Mouse (Mus musculus): ENCODE data around the gene Hnrnph3. TPM values are rescaled to one million over a fixed set of nuclear protein-coding genes. Genes with fewer than 3 reads are reported as not detected.

The Hnrnph3 gene
- polyA plus RNA-seq, 1 experiment from 2014 or later, result 230 TPM

GRCm38 (mm10) chr10:63053007-63053406 lies 29.0 kb upstream of the Hnrnph3 start:
- no peak for ATAC-seq (ENCODE audit: low FRiP score)
- H3K36me3 ChIP-seq, result no peaks in the 10 kb centered on the region
- H3K9ac ChIP-seq, result no peak overlapping the region
- 63% methylated on average over 6 of the region's 6 CpGs for WGBS
- H3K27ac ChIP-seq, result no peak overlapping the region
- no peaks in the 10 kb centered on the region for H3K9me3 ChIP-seq (replicated peaks)
- H3K27me3 ChIP-seq, result no peaks in the 10 kb centered on the region
- no peak overlapping the region for H3K4me3 ChIP-seq
- H3K4me1 ChIP-seq, result peaks cover 5% of the 10 kb centered on the region; the same call in 1 of the 2 replicates
- no peak overlapping the region for H3K4me2 ChIP-seq (replicated peaks)

- no peak overlapping the region for H3K4me3 ChIP-seq
- no peaks in the 10 kb centered on the region for H3K9me3 ChIP-seq (replicated peaks)
- no peak overlapping the region for H3K9ac ChIP-seq
- no peaks in the 10 kb centered on the region for H3K36me3 ChIP-seq
- ATAC-seq (ENCODE audit: low FRiP score), result no peak
- no peaks in the 10 kb centered on the region for H3K27me3 ChIP-seq
- WGBS, result 77% methylated on average over 6 of the region's 6 CpGs
- H3K27ac ChIP-seq, result no peak overlapping the region
- peaks cover 5% of the 10 kb centered on the region; the same call in 1 of the 2 replicates for H3K4me1 ChIP-seq
- no peak overlapping the region for H3K4me2 ChIP-seq (replicated peaks)
Measured at GRCm38 (mm10) chr10:63052011-63052410, 28.0 kb upstream of the Hnrnph3 start.

GRCm38 (mm10) chr10:63051267-63051666 lies 27.2 kb upstream of the Hnrnph3 start:
- H3K36me3 ChIP-seq, result no peaks in the 10 kb centered on the region
- H3K4me3 ChIP-seq, result no peak overlapping the region
- no peaks in the 10 kb centered on the region for H3K27me3 ChIP-seq
- H3K27ac ChIP-seq, result no peak overlapping the region
- H3K9ac ChIP-seq, result no peak overlapping the region
- WGBS, result 71% methylated on average over 7 of the region's 7 CpGs
- peaks cover 5% of the 10 kb centered on the region; the same call in 1 of the 2 replicates for H3K4me1 ChIP-seq
- no peak for ATAC-seq (ENCODE audit: low FRiP score)
- no peak overlapping the region for H3K4me2 ChIP-seq (replicated peaks)
- H3K9me3 ChIP-seq (replicated peaks), result no peaks in the 10 kb centered on the region

GRCm38 (mm10) chr10:63049106-63049505 lies 25.1 kb upstream of the Hnrnph3 start:
- no peak for ATAC-seq (ENCODE audit: low FRiP score)

GRCm38 (mm10) chr10:63047751-63048150 lies 23.7 kb upstream of the Hnrnph3 start:
- ATAC-seq (ENCODE audit: low FRiP score), result no peak
- WGBS, result 96% methylated on average over 8 of the region's 8 CpGs

More at GRCm38 (mm10) chr10:63049106-63049505, 25.1 kb upstream of the Hnrnph3 start:
- H3K4me1 ChIP-seq, result peaks cover 5% of the 10 kb centered on the region; the same call in 1 of the 2 replicates
- no peak overlapping the region for H3K27ac ChIP-seq
- H3K9ac ChIP-seq, result no peak overlapping the region
- 79% methylated on average over 2 of the region's 2 CpGs for WGBS
- no peaks in the 10 kb centered on the region for H3K27me3 ChIP-seq
- H3K4me3 ChIP-seq, result no peak overlapping the region
- no peaks in the 10 kb centered on the region for H3K9me3 ChIP-seq (replicated peaks)
- H3K36me3 ChIP-seq, result no peaks in the 10 kb centered on the region
- H3K4me2 ChIP-seq (replicated peaks), result no peak overlapping the region

GRCm38 (mm10) chr10:63043154-63043553 lies 19.1 kb upstream of the Hnrnph3 start:
- Histone ChIP-seq H3K4me1 (no peaks in the 10 kb centered on the region), H3K27me3 (no peaks in the 10 kb centered on the region), H3K4me3 (no peak overlapping the region), H3K4me2 (replicated peaks) (no peak overlapping the region), H3K9me3 (replicated peaks) (no peaks in the 10 kb centered on the region), H3K9ac (no peak overlapping the region), H3K27ac (no peak overlapping the region), H3K36me3 (no peaks in the 10 kb centered on the region)
- WGBS, result 69% methylated on average over 3 of the region's 3 CpGs
- ATAC-seq (ENCODE audit: low FRiP score), result no peak

More at GRCm38 (mm10) chr10:63047751-63048150, 23.7 kb upstream of the Hnrnph3 start:
- Histone ChIP-seq H3K27me3 (no peaks in the 10 kb centered on the region), H3K4me1 (no peaks in the 10 kb centered on the region), H3K27ac (no peak overlapping the region), H3K9ac (no peak overlapping the region), H3K36me3 (no peaks in the 10 kb centered on the region), H3K9me3 (replicated peaks) (no peaks in the 10 kb centered on the region), H3K4me2 (replicated peaks) (no peak overlapping the region), H3K4me3 (no peak overlapping the region)

- no peak for ATAC-seq (ENCODE audit: low FRiP score)
- Histone ChIP-seq H3K4me1 (no peaks in the 10 kb centered on the region), H3K9me3 (replicated peaks) (no peaks in the 10 kb centered on the region), H3K9ac (no peak overlapping the region), H3K36me3 (no peaks in the 10 kb centered on the region), H3K4me3 (no peak overlapping the region), H3K4me2 (replicated peaks) (no peak overlapping the region), H3K27ac (no peak overlapping the region), H3K27me3 (no peaks in the 10 kb centered on the region)
- WGBS, result 84% methylated on average over 5 of the region's 5 CpGs
Measured at GRCm38 (mm10) chr10:63039867-63040628, 16.0 kb upstream of the Hnrnph3 start.

GRCm38 (mm10) chr10:63038571-63039320 lies 14.7 kb upstream of the Hnrnph3 start:
- no peak for ATAC-seq (ENCODE audit: low FRiP score)
- Histone ChIP-seq H3K4me2 (replicated peaks) (no peak overlapping the region), H3K9ac (no peak overlapping the region), H3K9me3 (replicated peaks) (no peaks in the 10 kb centered on the region), H3K4me3 (no peak overlapping the region), H3K36me3 (no peaks in the 10 kb centered on the region), H3K27me3 (no peaks in the 10 kb centered on the region), H3K27ac (no peak overlapping the region), H3K4me1 (no peaks in the 10 kb centered on the region)
- 63% methylated on average over 14 of the region's 14 CpGs for WGBS

GRCm38 (mm10) chr10:63032956-63033355 lies 8.9 kb upstream of the Hnrnph3 start:
- ATAC-seq (ENCODE audit: low FRiP score), result no peak
- H3K9ac ChIP-seq, result no peak overlapping the region
- H3K27ac ChIP-seq, result no peak overlapping the region
- H3K4me3 ChIP-seq, result no peak overlapping the region
- H3K27me3 ChIP-seq, result no peaks in the 10 kb centered on the region
- no peaks in the 10 kb centered on the region for H3K9me3 ChIP-seq (replicated peaks)
- H3K4me1 ChIP-seq, result 0 out of 2 replicates have a peak, but pooled peaks cover 10% of the 10 kb centered on the region
- H3K36me3 ChIP-seq, result no peaks in the 10 kb centered on the region
- no peak overlapping the region for H3K4me2 ChIP-seq (replicated peaks)
- 71% methylated on average over 3 of the region's 3 CpGs for WGBS

- 74% methylated on average over 3 of the region's 3 CpGs for WGBS
- Histone ChIP-seq H3K9me3 (replicated peaks) (no peaks in the 10 kb centered on the region), H3K4me1 (peaks cover 13% of the 10 kb centered on the region; the same call in 1 of the 2 replicates), H3K36me3 (no peaks in the 10 kb centered on the region), H3K4me2 (replicated peaks) (no peak overlapping the region), H3K27ac (no peak overlapping the region), H3K27me3 (no peaks in the 10 kb centered on the region), H3K4me3 (no peak overlapping the region), H3K9ac (no peak overlapping the region)
- ATAC-seq (ENCODE audit: low FRiP score), result no peak
Measured at GRCm38 (mm10) chr10:63032267-63032666, 8.2 kb upstream of the Hnrnph3 start.

- H3K4me1 ChIP-seq, result peaks cover 32% of the 10 kb centered on the region
- no peaks in the 10 kb centered on the region for H3K27me3 ChIP-seq
- H3K27ac ChIP-seq, result peak overlapping the region; percentile 100
- no peak overlapping the region for H3K4me3 ChIP-seq
- no peak overlapping the region for H3K4me2 ChIP-seq (replicated peaks)
- H3K9ac ChIP-seq, result 0 out of 2 replicates have a peak overlapping the region, but pooled peaks have one; percentile 2
- no peaks in the 10 kb centered on the region for H3K36me3 ChIP-seq
- 51% methylated on average over 4 of the region's 4 CpGs for WGBS
- no peak for ATAC-seq (ENCODE audit: low FRiP score)
- no peaks in the 10 kb centered on the region for H3K9me3 ChIP-seq (replicated peaks)
Measured at GRCm38 (mm10) chr10:63028396-63028795, 4.4 kb upstream of the Hnrnph3 start.

- Histone ChIP-seq H3K9me3 (replicated peaks) (no peaks in the 10 kb centered on the region), H3K4me2 (replicated peaks) (0 out of 2 replicates have a peak overlapping the region, but pooled peaks have one; percentile 76), H3K36me3 (no peaks in the 10 kb centered on the region), H3K27ac (peak overlapping the region; percentile 100), H3K4me1 (peaks cover 32% of the 10 kb centered on the region), H3K9ac (peak overlapping the region; percentile 13; the same call in 1 of the 2 replicates), H3K4me3 (no peak overlapping the region), H3K27me3 (no peaks in the 10 kb centered on the region)
- ATAC-seq (ENCODE audit: low FRiP score), result no peak
- 85% methylated on average over 10 of the region's 10 CpGs for WGBS
Measured at GRCm38 (mm10) chr10:63027376-63028161, 3.6 kb upstream of the Hnrnph3 start.

Measured in hindbrain, embryonic 12.5 days (tissue).